Mouse (Mus musculus) intestine, embryonic 16.5 days (tissue): Measurements from ENCODE around the gene Ugt1a10. TPM values are rescaled to one million over a fixed set of nuclear protein-coding genes. Genes with fewer than 3 reads are reported as not detected.
"Not testable (repeated sequence)": the region's sequence is repeated elsewhere in the genome, so short reads cannot be mapped to it uniquely, and the experiment has no call there.

Experiments used
- ATAC-seq: fragments of 200-750 bp; cut with Nextera tagmentation; 2 replicates; pipeline ENCODE4 v1.8.0; 2017; ENCODE audit warnings: moderate TSS enrichment, moderate library complexity
- H3K27ac ChIP-seq: fragments of 300-500 bp; sonication (generic); 2 replicates; pipeline ENCODE4 v1.5.1; 2014; ENCODE audit warnings: mild to moderate bottlenecking, low read length
- H3K27me3 ChIP-seq: fragments of 300-500 bp; sonication (generic); replicated peaks from 2 replicates; pipeline ENCODE4 v1.6.1; 2014; ENCODE audit warnings: low read length, control low read depth, mixed read lengths; ENCODE audit not compliant: control insufficient read depth, insufficient read depth
- H3K36me3 ChIP-seq: fragments of 300-500 bp; sonication (generic); 2 replicates; pipeline ENCODE4 v1.6.1; 2014; ENCODE audit warnings: low read length, control low read depth; ENCODE audit not compliant: control insufficient read depth, insufficient read depth
- H3K4me1 ChIP-seq: fragments of 300-500 bp; sonication (generic); 2 replicates; pipeline ENCODE4 v1.6.1; 2014; ENCODE audit warnings: low read length, control low read depth, mixed read lengths; ENCODE audit not compliant: control insufficient read depth, insufficient read depth
- H3K4me2 ChIP-seq: fragments of 300-500 bp; sonication (generic); 2 replicates; pipeline ENCODE4 v1.6.1; 2014; ENCODE audit warnings: low read depth, low read length, control low read depth
- H3K4me3 ChIP-seq: fragments of 300-500 bp; sonication (generic); 2 replicates; pipeline ENCODE4 v1.5.1; 2014; ENCODE audit warnings: mild to moderate bottlenecking, low read length
- H3K9ac ChIP-seq: fragments of 300-500 bp; sonication (generic); 2 replicates; pipeline ENCODE4 v1.6.1; 2014; ENCODE audit warnings: low read depth, low read length
- H3K9me3 ChIP-seq: fragments of 300-500 bp; sonication (generic); 2 replicates; pipeline ENCODE4 v1.6.1; 2016; ENCODE audit warnings: low read length, control low read depth; ENCODE audit not compliant: control insufficient read depth
- WGBS: fragments of 180-500 bp; shearing (Covaris S2); extraction: QIAGEN DNeasy Blood & Tissue Kit; methylation state at CpG from one replicate; pipeline ENCODE4 v1.1.7; 2014; 5-methylcytosine and 5-hydroxymethylcytosine counted together
- polyA plus RNA-seq: library from polyadenylated mRNA; unstranded; fragments of >200 nt; fragmentation: Nextera tagmentation; extraction: Ambion mirVana; gene quantifications from 2 replicates; pipeline ENCODE4 v1.2.1, GENCODE M21; 2015

Gene Ugt1a10
- polyA plus RNA-seq, 1 experiment from 2014 or later, result not detected

DNA sequence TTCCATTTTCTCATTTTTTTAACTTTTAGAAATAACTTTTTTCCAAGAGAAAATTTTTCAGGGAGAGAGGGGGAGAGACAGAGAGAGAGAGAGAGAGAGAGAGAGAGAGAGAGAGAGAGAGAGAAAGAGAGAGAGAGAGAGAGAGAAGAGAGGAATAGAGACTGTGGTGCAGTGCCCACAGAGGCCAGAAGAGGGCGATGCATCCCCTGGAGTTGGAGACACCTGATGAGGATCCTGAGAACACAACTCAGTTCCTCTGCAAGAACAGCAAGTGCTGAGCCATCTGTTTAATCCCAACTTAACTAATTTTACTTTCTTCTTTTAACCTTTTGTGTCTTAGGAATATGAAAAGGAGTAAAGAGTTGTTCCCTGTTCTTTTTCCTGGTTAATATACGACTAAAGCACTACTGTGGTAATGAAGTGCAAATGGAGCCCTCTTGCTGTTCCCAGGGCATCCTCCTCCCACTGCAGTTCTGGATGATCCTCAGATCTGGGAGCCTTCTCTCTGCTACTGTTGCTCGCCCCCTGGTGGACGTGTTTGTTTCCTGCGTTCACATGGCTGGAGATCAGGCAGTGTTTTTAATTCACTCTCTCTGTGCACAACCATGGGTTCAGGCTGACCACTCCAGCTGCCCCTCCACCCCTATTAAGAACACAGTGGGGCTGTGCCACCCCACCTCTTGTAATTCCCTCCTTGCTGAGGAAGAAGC is 88.9 kb downstream of the Ugt1a10 start:
- not testable (repeated sequence) for H3K27me3 ChIP-seq, H3K27ac ChIP-seq, H3K4me1 ChIP-seq, H3K9me3 ChIP-seq, H3K4me3 ChIP-seq, H3K9ac ChIP-seq, H3K4me2 ChIP-seq, H3K36me3 ChIP-seq
- peak; percentile 36 for ATAC-seq
- 0% methylated on average over 5 of the region's 5 CpGs for WGBS

DNA sequence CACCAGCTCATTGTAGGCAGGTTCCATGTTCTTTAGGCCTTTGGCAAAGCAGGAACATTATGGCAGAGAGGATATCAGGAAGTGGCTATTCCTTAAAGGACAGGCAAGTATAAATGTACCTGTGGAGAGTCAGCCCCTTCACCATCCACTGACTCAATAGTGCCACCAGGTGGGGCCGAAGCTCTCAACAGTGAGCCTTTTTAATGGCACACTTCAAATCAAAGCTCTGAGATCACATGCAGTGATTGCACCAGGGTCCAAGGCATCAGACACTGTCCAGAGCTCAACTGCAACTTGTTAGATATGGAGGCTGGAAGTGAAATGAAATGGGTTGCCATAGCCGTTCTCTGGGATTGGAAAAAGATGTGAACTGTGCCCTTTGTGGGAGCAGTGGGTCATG is 90.1 kb downstream of the Ugt1a10 start:
- not testable (repeated sequence) for ATAC-seq
- 59% methylated on average over 2 of the region's 2 CpGs for WGBS

DNA sequence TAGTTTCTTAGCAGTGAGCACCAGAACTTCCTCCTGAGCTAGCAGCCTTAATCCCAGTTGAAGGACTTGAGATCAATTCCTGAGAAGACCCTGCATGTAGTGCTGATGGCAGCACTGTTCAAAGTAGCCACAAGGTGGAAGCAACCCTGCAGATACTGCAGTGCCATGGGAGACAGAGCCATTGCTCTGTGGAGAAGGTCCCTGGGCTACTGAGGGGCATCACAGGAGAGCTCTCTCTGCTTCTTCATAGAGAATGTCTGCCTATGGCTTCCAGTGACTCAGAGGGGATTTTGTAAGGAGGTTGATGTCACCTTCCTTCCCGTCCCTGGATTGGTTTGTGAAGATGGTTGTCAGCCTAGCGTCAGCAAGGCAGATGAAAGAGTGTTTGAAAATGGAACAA is 94.9 kb downstream of the Ugt1a10 start:
- not testable (repeated sequence) for H3K4me2 ChIP-seq, H3K36me3 ChIP-seq, H3K9me3 ChIP-seq, H3K9ac ChIP-seq, H3K4me3 ChIP-seq, H3K27me3 ChIP-seq, H3K27ac ChIP-seq, H3K4me1 ChIP-seq
- whole genome bisulfite sequencing, result 75% methylated on average over 2 of the region's 2 CpGs
- ATAC-seq, result 0 out of 2 replicates have a peak, but pooled peaks have one; percentile 59

More for the DNA sequence above, 90.1 kb downstream of the Ugt1a10 start:
- not testable (repeated sequence) for H3K4me3 ChIP-seq, H3K27me3 ChIP-seq, H3K9ac ChIP-seq, H3K9me3 ChIP-seq, H3K4me2 ChIP-seq, H3K4me1 ChIP-seq, H3K36me3 ChIP-seq, H3K27ac ChIP-seq

DNA sequence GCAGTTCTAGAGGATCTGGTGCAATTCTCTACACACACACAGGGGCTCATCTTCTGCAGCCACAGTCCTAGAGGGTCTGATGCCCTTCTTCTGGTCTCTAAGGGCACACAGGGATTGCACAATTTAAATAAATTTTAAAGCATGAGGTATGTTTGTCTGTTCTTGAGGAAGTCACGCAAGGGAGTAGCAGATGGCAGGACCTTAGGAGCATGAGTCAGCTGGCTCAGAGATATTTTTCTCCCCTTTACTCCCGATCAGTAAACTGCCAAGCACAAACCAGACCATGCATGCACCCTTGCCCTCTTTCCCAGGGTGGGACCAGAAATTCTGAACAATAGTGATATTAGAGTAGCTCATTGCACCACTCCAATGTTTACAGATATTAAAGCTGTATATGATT is 103.2 kb downstream of the Ugt1a10 start:
- no peak overlapping the region for H3K9ac ChIP-seq
- no peak overlapping the region for H3K4me2 ChIP-seq
- ATAC-seq, result peak; percentile 50; the same call in 1 of the 2 replicates
- no peaks in the 10 kb centered on the region for H3K27me3 ChIP-seq
- no peaks in the 10 kb centered on the region for H3K36me3 ChIP-seq
- 43% methylated on average over 2 of the region's 2 CpGs for WGBS
- H3K4me3 ChIP-seq, result no peak overlapping the region
- no peaks in the 10 kb centered on the region for H3K4me1 ChIP-seq
- H3K9me3 ChIP-seq, result no peaks in the 10 kb centered on the region
- no peak overlapping the region for H3K27ac ChIP-seq

DNA sequence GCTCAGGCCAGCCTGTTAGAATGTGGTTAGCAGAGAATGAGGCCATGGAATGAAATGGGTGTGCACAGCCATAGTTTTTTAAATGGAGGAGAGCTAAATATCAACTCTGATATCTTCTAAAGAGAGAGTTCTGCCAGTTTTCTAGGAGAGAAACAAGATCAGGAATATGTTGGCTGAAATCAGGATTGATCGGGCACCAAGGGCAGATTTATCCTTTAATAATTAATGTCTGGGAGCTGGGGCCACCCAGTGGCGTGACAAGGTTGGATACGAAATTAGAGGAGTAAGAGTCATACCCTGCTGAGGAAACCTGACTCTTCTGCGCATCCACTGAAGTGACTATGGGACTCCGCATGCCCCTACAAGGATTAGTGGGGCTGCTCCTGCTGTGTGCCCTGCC is 110.5 kb downstream of the Ugt1a10 start, which contains the start of gene Ugt1a5:
Gene Ugt1a5 (plus strand): TSS at position 302 of the 400 bp plus-strand sequence.
- H3K27me3 ChIP-seq, result no peaks in the 10 kb centered on the region
- WGBS, result 76% methylated on average over 5 of the region's 5 CpGs

DNA sequence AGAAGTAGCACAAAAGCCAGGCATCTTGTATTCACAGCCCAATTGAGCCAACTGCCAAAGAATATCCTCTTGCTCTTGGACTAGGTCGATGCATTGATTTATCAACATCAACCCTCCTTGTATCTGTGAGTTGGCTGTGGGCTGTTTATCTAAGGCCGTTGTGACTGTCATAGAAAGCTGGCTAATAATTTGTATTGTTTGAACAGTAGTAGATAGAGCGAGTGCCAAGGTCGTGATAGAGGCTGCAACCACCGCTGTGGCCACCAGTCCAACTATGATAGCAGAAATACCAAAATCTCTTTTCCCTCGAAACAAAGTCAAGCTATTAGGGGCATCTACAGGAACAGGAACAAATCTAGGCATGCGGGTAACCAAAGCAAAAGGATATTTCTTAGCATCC is 117.0 kb downstream of the Ugt1a10 start:
- H3K36me3 ChIP-seq, H3K4me3 ChIP-seq, H3K4me1 ChIP-seq, ATAC-seq, H3K27me3 ChIP-seq, H3K9me3 ChIP-seq, H3K9ac ChIP-seq, H3K4me2 ChIP-seq, H3K27ac ChIP-seq: not testable (repeated sequence)
- WGBS, result 61% methylated on average over 5 of the region's 7 CpGs

More for the DNA sequence above, 110.5 kb downstream of the Ugt1a10 start, which contains the start of gene Ugt1a5:
- H3K4me1 ChIP-seq, result no peaks in the 10 kb centered on the region
- H3K36me3 ChIP-seq, result no peaks in the 10 kb centered on the region
- H3K4me3 ChIP-seq, result no peak within 1 kb of the TSS
- H3K9me3 ChIP-seq, result no peaks in the 10 kb centered on the region
- H3K4me2 ChIP-seq, result no peak within 1 kb of the TSS
- no peak within 1 kb of the TSS for H3K9ac ChIP-seq
- no peak for ATAC-seq
- H3K27ac ChIP-seq, result no peak within 1 kb of the TSS

DNA sequence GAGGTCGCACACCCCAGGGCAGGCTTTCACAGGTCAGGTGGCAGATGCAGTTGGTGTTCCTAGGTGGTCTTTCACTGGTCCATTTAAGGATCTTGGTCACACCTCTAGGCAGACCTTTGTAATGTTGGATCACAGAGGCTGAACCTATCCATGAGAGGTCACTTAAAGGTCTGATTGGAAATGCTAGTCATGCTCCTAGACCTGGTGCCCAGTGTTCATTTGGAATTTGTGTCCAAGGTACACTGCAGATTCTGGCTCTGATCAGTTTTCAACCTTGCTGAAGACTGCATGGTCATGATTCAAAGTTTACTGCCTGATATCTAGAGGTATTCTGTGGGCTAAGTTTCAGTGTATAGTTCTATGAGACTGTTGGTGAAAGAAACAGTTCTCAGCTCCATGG is 124.5 kb downstream of the Ugt1a10 start:
- WGBS, result 82% methylated on average over 1 of the region's 1 CpGs
- ATAC-seq, result no peak
- H3K9me3 ChIP-seq, result 0 out of 2 replicates have a peak, but pooled peaks cover 3% of the 10 kb centered on the region
- no peak overlapping the region for H3K4me2 ChIP-seq
- no peaks in the 10 kb centered on the region for H3K27me3 ChIP-seq
- no peak overlapping the region for H3K27ac ChIP-seq
- H3K9ac ChIP-seq, result no peak overlapping the region
- H3K36me3 ChIP-seq, result no peaks in the 10 kb centered on the region
- H3K4me1 ChIP-seq, result no peaks in the 10 kb centered on the region
- H3K4me3 ChIP-seq, result no peak overlapping the region

DNA sequence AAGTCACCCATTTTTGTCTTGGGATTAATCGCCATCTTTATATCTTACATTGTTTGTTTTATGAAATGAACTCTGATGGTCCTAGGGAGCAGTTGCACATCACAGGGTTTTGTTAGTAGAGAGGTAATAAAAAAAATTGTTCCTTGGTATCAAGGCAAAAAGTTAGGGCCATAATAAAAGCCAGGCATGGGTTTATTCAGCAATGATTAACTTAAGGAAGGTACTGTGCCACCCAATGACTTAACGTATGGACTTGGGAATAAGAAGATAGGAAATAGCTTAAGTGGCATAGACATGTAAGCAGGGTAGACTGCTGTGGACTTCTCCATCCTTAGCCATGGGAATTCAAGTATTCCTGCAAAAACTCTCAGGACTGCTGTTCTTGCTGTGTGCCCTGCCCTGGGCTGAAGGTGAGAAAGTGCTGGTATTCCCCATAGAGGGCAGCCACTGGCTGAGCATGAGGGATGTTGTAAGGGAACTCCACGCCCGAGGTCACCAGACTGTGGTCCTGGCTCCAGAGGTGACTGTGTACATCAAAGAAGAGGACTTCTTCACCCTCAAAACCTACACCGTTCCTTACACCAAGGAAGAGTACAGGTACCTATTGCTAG is 131.2 kb downstream of the Ugt1a10 start:
- Histone ChIP-seq H3K9me3 (no peaks in the 10 kb centered on the region), H3K36me3 (no peaks in the 10 kb centered on the region), H3K27ac (no peak overlapping the region), H3K9ac (no peak overlapping the region), H3K4me2 (no peak overlapping the region), H3K4me3 (no peak overlapping the region), H3K27me3 (no peaks in the 10 kb centered on the region), H3K4me1 (no peaks in the 10 kb centered on the region)
- WGBS, result 74% methylated on average over 5 of the region's 5 CpGs
- ATAC-seq, result no peak

DNA sequence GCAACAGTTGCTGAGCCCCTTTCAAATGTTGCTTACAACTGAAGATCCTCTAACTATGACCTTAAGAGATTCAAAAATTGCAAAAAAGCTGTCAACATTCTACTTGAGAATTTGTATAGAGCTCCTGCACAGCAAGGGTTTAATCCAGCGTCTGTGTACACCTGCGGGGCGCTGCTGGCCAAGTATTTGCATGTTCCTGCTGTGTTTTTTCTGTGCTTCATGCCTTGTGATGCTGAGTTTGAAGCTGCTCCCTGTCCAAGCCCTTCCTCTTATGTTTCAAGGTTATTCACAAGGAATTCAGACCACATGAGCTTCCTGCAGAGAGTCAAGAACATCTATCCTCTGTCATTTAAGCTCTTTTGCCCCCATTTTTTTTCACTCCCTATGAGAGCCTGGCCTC is 136.9 kb downstream of the Ugt1a10 start:
- Histone ChIP-seq H3K4me2 (no peak overlapping the region), H3K4me3 (no peak overlapping the region), H3K36me3 (no peaks in the 10 kb centered on the region), H3K27me3 (no peaks in the 10 kb centered on the region), H3K9me3 (no peaks in the 10 kb centered on the region), H3K9ac (no peak overlapping the region), H3K27ac (no peak overlapping the region), H3K4me1 (no peaks in the 10 kb centered on the region)
- WGBS, result 75% methylated on average over 3 of the region's 3 CpGs
- ATAC-seq, result no peak
